Mouse (Mus musculus): ENCODE results near the gene Slc38a1.

GRCm38 (mm10) chr15:96675744-96676143, 33.0 kb upstream of the Slc38a1 start:
- no peak for TF ChIP-seq CTCF (IDR thresholded peaks at IDR 0.05; ENCODE audit: low read depth)
- TF ChIP-seq EP300 (IDR thresholded peaks at IDR 0.05; ENCODE audit: low read depth), result no peak

Data from heart, postnatal 0 days (tissue).